Mouse (Mus musculus): Measurements from ENCODE around the gene Ampd2. TPM values are rescaled to one million over a fixed set of nuclear protein-coding genes. Genes with fewer than 3 reads are reported as not detected.

Gene Ampd2
- total RNA-seq, 2 experiments from 2014 or later, result 9.2 to 10.1 TPM

DNA sequence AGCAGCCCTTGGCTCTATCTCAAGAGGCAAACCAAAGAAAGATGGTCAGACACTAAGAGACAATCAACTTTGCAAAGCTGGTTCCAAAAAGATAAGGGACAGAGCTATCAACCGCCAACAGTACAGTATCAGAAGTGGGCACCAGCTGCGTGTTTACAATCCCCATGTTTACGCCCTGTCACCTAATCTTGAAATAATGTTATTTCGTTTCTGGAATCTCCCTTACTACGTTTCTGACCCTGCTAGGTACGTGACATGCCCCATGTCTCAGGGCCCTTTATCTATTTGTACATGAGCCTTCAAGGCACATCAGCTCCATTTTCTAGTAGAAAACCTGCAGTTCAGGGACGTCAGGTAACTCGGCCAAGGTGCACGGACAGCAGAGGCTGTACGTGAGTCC, 10.3 kb upstream of the Ampd2 start:
- peak; percentile 73 for ATAC-seq (replicated peaks; ENCODE audit: low FRiP score, poor library complexity, severe bottlenecking)

DNA sequence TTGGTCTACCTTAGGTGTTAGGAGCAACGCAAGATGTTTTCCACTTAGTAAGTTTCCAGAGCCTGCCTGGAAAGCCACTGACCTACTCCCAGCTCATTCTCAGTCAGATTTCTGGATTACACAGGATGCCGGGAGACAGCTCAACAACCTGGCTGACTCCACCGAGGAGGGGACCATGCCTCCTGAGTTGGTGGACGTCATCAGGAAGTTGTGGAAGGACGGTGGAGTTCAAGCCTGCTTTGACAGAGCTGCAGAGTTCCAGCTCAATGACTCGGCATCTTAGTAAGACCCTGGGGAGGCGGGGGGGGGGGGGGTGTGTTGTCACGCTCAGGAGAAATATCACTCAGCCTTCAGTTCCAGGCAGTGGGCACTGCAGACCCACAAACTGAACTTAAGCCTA, 9.8 kb upstream of the Ampd2 start:
- 0 out of 2 replicates have a peak, but pooled peaks have one; percentile 37 for ATAC-seq (replicated peaks; ENCODE audit: low FRiP score, poor library complexity, severe bottlenecking)

GRCm38 (mm10) chr3:108094976-108095760, 8.7 kb upstream of the Ampd2 start:
- ATAC-seq (replicated peaks; ENCODE audit: low FRiP score, poor library complexity, severe bottlenecking), result no peak

GRCm38 (mm10) chr3:108094146-108094545, 7.7 kb upstream of the Ampd2 start:
- no peak for ATAC-seq (replicated peaks; ENCODE audit: low FRiP score, poor library complexity, severe bottlenecking)

DNA sequence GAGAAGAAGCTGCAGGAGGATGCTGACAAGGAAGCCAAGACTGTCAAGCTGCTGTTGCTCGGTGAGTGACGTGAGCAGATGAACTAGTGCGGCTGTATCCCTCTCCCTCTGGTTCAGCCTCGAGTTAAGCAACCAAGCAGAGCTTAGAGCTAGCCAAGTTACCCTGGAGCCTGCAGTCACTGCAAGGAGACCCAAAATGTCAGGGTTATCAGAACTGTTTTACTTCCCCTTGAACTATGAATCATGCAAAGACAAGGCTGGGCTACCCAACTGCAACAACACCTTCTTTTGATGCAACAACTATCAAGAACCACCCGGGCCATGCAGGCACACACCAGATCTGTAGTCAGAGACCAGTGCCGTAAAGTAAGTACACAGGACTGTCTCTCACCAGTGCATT, 6.9 kb upstream of the Ampd2 start:
- ATAC-seq (replicated peaks; ENCODE audit: low FRiP score, poor library complexity, severe bottlenecking), result no peak

DNA sequence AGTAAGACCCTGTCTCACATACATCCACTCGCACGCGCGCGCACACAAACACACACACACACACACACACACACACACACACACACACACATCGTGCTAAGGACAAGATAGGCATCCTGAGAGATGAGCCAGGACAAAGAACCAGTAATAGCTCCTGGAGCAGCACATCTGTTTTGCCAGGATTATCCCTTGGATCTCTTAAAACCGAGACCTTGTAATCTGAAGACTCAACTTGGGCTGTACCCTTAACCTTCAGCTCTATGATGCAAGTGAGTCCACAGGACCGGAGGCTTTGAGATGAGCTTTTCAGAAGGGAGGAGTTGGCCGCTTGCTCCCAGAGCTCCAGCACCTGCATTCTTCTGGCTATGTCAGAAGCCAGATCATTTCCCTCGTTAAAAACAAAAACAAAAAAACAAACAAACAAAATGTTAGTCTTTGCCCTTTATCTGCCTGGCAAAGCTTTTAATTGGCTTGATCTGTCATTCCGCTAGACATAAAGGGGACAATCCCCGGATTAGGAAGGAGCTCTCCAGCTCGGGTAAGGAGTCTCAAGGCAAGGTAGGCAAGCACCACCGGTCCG, 6.2 kb upstream of the Ampd2 start, which contains the start of gene Gnat2:
Gnat2 (plus strand) TSS at position 254 of the 580 bp plus-strand sequence.
- ATAC-seq (replicated peaks; ENCODE audit: low FRiP score, poor library complexity, severe bottlenecking), result no peak

GRCm38 (mm10) chr3:108092030-108092429, 5.6 kb upstream of the Ampd2 start:
- ATAC-seq (replicated peaks; ENCODE audit: low FRiP score, poor library complexity, severe bottlenecking), result no peak

DNA sequence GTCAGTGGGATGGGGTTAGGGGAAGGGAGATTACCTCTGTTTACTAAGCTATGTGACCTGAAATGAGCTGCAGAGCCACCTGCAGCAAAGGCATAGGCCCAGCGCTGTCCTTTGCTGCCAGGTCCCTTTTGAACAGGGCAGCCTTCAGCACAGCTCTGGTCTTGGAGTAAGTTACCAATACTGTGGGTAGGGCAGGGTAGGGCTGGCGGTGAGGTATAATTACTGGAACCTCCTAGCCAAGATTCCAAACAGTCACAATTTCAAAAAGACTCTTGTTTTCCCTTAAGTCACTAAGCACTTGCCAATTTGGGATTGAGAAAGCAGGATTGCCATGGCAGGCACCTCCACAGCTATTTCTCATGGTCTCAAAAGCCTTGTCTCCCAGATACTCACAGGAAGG, 4.1 kb upstream of the Ampd2 start:
- no peak for ATAC-seq (replicated peaks; ENCODE audit: low FRiP score, poor library complexity, severe bottlenecking)

GRCm38 (mm10) chr3:108089916-108090315, 3.5 kb upstream of the Ampd2 start:
- no peak for ATAC-seq (replicated peaks; ENCODE audit: low FRiP score, poor library complexity, severe bottlenecking)

- no peak for ATAC-seq (replicated peaks; ENCODE audit: low FRiP score, poor library complexity, severe bottlenecking)
Measured at GRCm38 (mm10) chr3:108088842-108089380, 2.5 kb upstream of the Ampd2 start.

GRCm38 (mm10) chr3:108087329-108087728, 878 bp upstream of the Ampd2 start:
- ATAC-seq (replicated peaks; ENCODE audit: low FRiP score, poor library complexity, severe bottlenecking), result no peak

DNA sequence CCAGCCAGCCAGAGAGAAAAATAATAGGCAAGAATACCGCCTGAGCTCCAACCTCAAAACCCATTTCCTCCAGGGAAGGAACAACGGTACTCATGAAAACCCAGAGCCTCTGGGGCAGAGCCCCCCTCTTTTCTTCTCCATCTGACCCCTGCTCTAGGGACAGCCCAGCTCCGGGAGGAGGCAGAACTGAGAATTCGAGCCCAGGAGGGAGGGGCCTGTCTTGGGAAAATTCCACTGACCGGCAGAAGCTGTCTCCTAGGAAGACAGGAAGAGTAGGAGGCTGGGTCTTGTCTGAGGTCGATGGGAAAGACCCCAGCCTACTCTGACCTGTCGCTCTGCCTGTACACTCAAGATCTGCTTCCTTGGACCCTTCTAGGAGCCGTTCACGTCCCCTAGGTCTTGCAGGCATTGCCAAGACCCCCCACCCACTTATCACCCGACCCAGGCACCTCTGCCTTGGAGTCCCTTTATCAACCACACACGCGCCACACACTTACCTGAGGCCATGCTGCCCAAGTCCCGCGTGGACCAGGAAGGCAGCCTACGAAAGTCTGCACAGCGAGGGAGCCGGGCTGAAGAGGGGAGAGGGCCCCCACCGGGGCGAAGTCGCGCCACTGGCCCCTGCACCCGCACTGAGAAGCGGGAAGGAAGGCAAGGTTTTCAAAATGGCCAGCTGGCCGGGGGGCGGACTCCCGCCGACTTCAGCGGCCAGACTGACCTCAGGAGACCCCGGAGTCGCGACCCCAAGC, 556 bp downstream of the Ampd2 start:
- no peak for ATAC-seq (replicated peaks; ENCODE audit: low FRiP score, poor library complexity, severe bottlenecking)

GRCm38 (mm10) chr3:108085281-108085720, 1.1 kb downstream of the Ampd2 start:
- ATAC-seq (replicated peaks; ENCODE audit: low FRiP score, poor library complexity, severe bottlenecking), result peak; percentile 50

- no peak for ATAC-seq (replicated peaks; ENCODE audit: low FRiP score, poor library complexity, severe bottlenecking)
Measured at GRCm38 (mm10) chr3:108084767-108085270, 1.6 kb downstream of the Ampd2 start.

DNA sequence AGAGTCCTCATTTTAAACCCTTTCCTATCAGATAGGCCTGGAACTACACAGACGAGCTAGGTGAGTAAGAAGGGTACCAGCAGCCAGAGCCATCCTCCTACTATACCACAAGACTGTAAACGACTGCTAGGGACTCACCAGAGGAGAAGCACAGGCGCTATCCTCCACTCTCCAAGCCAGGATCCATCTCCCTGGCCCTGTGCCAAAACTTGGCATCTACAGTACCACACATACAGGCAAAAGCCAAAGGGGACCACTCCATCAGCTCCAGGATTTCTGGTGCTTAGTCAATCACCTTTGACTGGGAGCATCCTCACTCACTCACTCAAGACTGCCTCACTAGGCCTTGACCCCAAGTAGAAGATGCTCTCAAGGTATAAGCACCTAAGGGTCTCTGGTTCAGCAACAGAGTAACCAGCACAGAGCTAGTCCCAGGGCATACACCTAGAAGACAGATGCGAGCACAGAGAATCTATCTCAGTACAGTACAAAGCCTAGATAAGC, 2.5 kb downstream of the Ampd2 start:
- no peak for ATAC-seq (replicated peaks; ENCODE audit: low FRiP score, poor library complexity, severe bottlenecking)

DNA sequence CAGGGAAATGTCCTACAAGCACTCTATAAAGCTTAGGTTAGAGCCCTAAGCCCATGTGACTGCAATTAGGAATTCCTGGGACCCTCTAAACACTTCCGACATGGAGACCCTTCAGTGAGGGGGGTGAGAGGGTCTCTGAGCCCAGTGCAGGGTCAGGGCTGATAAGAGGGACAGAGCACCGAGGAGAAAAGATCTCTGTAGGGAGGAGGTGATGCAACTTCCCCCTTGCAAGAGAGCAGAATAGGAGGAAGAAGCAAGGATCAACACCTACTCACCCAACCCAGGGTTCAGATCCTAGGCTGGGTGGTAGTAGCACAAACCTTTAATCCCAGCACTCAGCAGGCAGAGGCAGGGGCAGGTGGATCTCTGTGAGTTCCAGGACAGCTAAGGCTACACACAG, 3.3 kb downstream of the Ampd2 start:
- ATAC-seq (replicated peaks; ENCODE audit: low FRiP score, poor library complexity, severe bottlenecking), result no peak

- ATAC-seq (replicated peaks; ENCODE audit: low FRiP score, poor library complexity, severe bottlenecking), result no peak
Measured at GRCm38 (mm10) chr3:108082251-108082875, 4.1 kb downstream of the Ampd2 start.

DNA sequence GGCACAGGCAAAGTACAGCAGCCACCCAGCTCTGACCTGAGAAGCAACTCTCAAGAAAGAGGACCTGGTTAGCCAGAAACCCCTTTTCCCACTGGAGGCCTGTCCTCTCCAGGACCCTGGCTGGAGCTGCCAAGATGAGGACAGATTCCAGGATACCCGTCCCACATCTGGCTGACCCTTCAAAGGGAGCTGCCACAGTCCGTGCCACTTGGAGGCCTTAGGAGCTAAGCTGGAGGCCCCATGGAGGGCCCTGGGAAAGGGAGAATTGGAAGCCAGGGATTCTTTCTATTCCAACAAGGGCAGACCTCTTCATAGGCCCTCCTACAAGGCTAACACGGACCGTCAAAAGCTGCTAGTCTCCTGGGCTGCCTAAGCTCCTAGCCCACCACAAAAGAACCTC, 4.8 kb downstream of the Ampd2 start:
- no peak for ATAC-seq (replicated peaks; ENCODE audit: low FRiP score, poor library complexity, severe bottlenecking)

DNA sequence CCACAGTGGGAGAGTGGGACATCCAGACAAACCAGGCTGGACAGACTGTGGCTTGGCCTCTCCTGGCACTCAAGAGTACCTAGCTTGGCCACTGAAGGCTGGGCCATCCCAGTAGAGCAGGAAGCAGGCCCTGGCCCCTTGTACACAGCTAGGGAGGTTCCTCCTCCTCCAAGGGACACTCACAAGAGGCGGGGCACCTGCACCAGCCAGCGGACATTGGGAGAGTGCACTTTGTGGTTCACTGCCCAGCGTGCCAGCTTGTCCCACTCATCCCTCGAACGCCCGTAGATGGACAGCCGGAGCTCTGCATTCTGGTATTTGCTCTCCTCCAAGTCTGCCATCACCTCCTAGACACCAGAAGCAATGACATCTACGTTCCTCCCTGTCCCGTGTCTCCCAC, 9.6 kb downstream of the Ampd2 start:
- no peak for ATAC-seq (replicated peaks; ENCODE audit: low FRiP score, poor library complexity, severe bottlenecking)
